In genomic region chr13:45405194-45405810, GRCm38 (mm10) we compare ENCODE assay signal across 31 mouse cellular contexts. TPM values are rescaled to one million over a fixed set of nuclear protein-coding genes. Genes with fewer than 3 reads are reported as not detected.
DNase-seq lines count a peak whose midpoint lies in the region; ATAC-seq and TF ChIP-seq lines count a peak whose summit lies in the region.
"Had no signal": no experiment of that assay in that cellular context is flagged by ENCODE, and none has a peak within 500 bp of the region (broad histone marks: within the 10 kb centered on the region; RNA-seq: fewer than 3 reads in every experiment).

No protein-coding gene starts in this region.

- 92% methylated on average over 6 of the region's 6 CpGs for WGBS in midbrain, embryonic 11.5 days
- 93% methylated on average over 6 of the region's 6 CpGs for WGBS in midbrain, embryonic 13.5 days
- WGBS in liver, embryonic 14.5 days (ENCODE audit: insufficient replicate concordance), result 21% methylated on average over 6 of the region's 6 CpGs
- WGBS in forebrain, embryonic 10.5 days, result 94% methylated on average over 6 of the region's 6 CpGs

- TF ChIP-seq EP300 in liver, embryonic 14.5 days (IDR thresholded peaks at IDR 0.05; ENCODE audit: low read depth), result peak; percentile 60

- no peaks in the 10 kb centered on the region for H3K4me1 ChIP-seq in midbrain, embryonic 11.5 days (ENCODE audit: control insufficient read depth, insufficient read depth, low read length)
- H3K4me1 ChIP-seq in midbrain, embryonic 13.5 days (replicated peaks), result no peaks in the 10 kb centered on the region
- H3K4me1 ChIP-seq in liver, embryonic 14.5 days (replicated peaks; ENCODE audit: control insufficient read depth in 2 of 2, insufficient read depth in 2 of 2, low read length in 1 of 2), result peaks cover 51 to 61% of the 10 kb centered on the region in 2 experiments
- H3K4me1 ChIP-seq in forebrain, embryonic 10.5 days, result peaks cover 23% of the 10 kb centered on the region
- H3K4me1 ChIP-seq: forebrain, embryonic 15.5 days; neural tube, embryonic 12.5 days had no signal

- TF ChIP-seq CTCF in liver, embryonic 14.5 days (IDR thresholded peaks at IDR 0.05; ENCODE audit: low read depth), result no peak

- H3K4me2 ChIP-seq in midbrain, embryonic 11.5 days, result no peak overlapping the region
- H3K4me2 ChIP-seq in midbrain, embryonic 13.5 days (replicated peaks), result no peak overlapping the region
- H3K4me2 ChIP-seq in liver, embryonic 14.5 days (ENCODE audit: low read depth), result peak overlapping the region; percentile 63
- H3K4me2 ChIP-seq: embryonic facial prominence, embryonic 12.5 days; forebrain, embryonic 15.5 days; neural tube, embryonic 12.5 days had no signal

- H3K27me3 ChIP-seq in midbrain, embryonic 11.5 days (ENCODE audit: control insufficient read depth, insufficient read depth, low read length), result no peaks in the 10 kb centered on the region
- H3K27me3 ChIP-seq in midbrain, embryonic 13.5 days, result no peaks in the 10 kb centered on the region
- H3K27me3 ChIP-seq in liver, embryonic 14.5 days (ENCODE audit: control insufficient read depth, insufficient read depth, low read length), result no peaks in the 10 kb centered on the region
- H3K27me3 ChIP-seq in forebrain, embryonic 10.5 days (ENCODE audit: poor library complexity, severe bottlenecking), result no peaks in the 10 kb centered on the region
- H3K27me3 ChIP-seq: embryonic facial prominence, embryonic 12.5 days; forebrain, embryonic 15.5 days; neural tube, embryonic 12.5 days had no signal

- no peak for ATAC-seq in midbrain, embryonic 11.5 days (ENCODE audit: low FRiP score)
- no peak for ATAC-seq in midbrain, embryonic 13.5 days
- ATAC-seq in erythroid progenitor cell, adult 5-6 weeks (replicated peaks; ENCODE audit: low FRiP score, poor library complexity, severe bottlenecking), result peak; percentile 43
- ATAC-seq in liver, embryonic 14.5 days (ENCODE audit: insufficient read depth), result peak; percentile 52
- peak; percentile 54 for ATAC-seq in megakaryocyte-erythroid progenitor cell, adult 5-6 weeks (replicated peaks; ENCODE audit: low FRiP score, low TSS enrichment, poor library complexity, severe bottlenecking)
- ATAC-seq: activated CD4-positive, CD25-positive, alpha-beta regulatory T cell, adult 4 months; forebrain, embryonic 15.5 days; hindbrain, embryonic 16.5 days had no signal

- H3K27ac ChIP-seq in midbrain, embryonic 11.5 days (ENCODE audit: low read depth, low read length), result no peak overlapping the region
- no peak overlapping the region for H3K27ac ChIP-seq in midbrain, embryonic 13.5 days
- H3K27ac ChIP-seq in liver, embryonic 14.5 days, result peak overlapping the region; percentile 92
- H3K27ac ChIP-seq in forebrain, embryonic 10.5 days, result no peak overlapping the region
- H3K27ac ChIP-seq: embryonic facial prominence, embryonic 12.5 days; forebrain, embryonic 15.5 days; gastrocnemius, adult 2 months; kidney, postnatal 0 days; macrophage; midbrain, embryonic 10.5 days; neural tube, embryonic 12.5 days had no signal

- DNase-seq in midbrain, embryonic 11.5 days (ENCODE audit: low spot score, missing footprints), result peak; percentile 73
- peak; percentile 49 to 56 (median 52) for DNase-seq in liver, embryonic 14.5 days (ENCODE audit: low read depth in 3 of 3, low spot score in 3 of 3)
- no peak for DNase-seq in kidney, postnatal 14 days
- DNase-seq in forebrain, embryonic 10.5 days (ENCODE audit: extremely low spot score, low spot score), result no peak
- DNase-seq in kidney, postnatal 25 days, result no peak
- DNase-seq: adrenal gland, adult 2 months; adrenal gland, postnatal 36 days; B cell, adult 2 months; cerebellum, adult 8-10 months; cerebellum, postnatal 25 days; gastrocnemius, adult 2 months; gastrocnemius, postnatal 36 days; heart, adult 18-20 months; heart, postnatal 14 days; kidney, adult 18-20 months; layer of hippocampus, adult 9-11 months; lung, postnatal 10 days; right cerebral cortex, postnatal 4 days; thymus, postnatal 4 days had no signal

- 0 out of 2 replicates have a peak, but pooled peaks cover 6% of the 10 kb centered on the region for H3K36me3 ChIP-seq in midbrain, embryonic 11.5 days (ENCODE audit: control insufficient read depth, insufficient read depth, low read length)
- peaks cover 30% of the 10 kb centered on the region for H3K36me3 ChIP-seq in midbrain, embryonic 13.5 days
- H3K36me3 ChIP-seq in liver, embryonic 14.5 days (replicated peaks; ENCODE audit: control insufficient read depth, insufficient read depth, low read depth), result peaks cover 57% of the 10 kb centered on the region
- H3K36me3 ChIP-seq in forebrain, embryonic 10.5 days (replicated peaks), result peaks cover 61% of the 10 kb centered on the region

- H3K9me3 ChIP-seq in midbrain, embryonic 11.5 days (ENCODE audit: control insufficient read depth, low read length), result no peaks in the 10 kb centered on the region
- H3K9me3 ChIP-seq in midbrain, embryonic 13.5 days, result no peaks in the 10 kb centered on the region
- no peaks in the 10 kb centered on the region for H3K9me3 ChIP-seq in liver, embryonic 14.5 days (ENCODE audit: control insufficient read depth, low read length)
- H3K9me3 ChIP-seq in forebrain, embryonic 10.5 days, result 0 out of 2 replicates have a peak, but pooled peaks cover 2% of the 10 kb centered on the region
- H3K9me3 ChIP-seq: embryonic facial prominence, embryonic 12.5 days; forebrain, embryonic 15.5 days; midbrain, embryonic 10.5 days; neural tube, embryonic 12.5 days had no signal

- H3K9ac ChIP-seq in midbrain, embryonic 11.5 days (ENCODE audit: low read length), result no peak overlapping the region
- H3K9ac ChIP-seq in midbrain, embryonic 13.5 days (replicated peaks), result no peak overlapping the region
- peak overlapping the region; percentile 59 for H3K9ac ChIP-seq in liver, embryonic 14.5 days (replicated peaks)
- H3K9ac ChIP-seq: embryonic facial prominence, embryonic 12.5 days; forebrain, embryonic 15.5 days; neural tube, embryonic 12.5 days had no signal

- H3K4me3 ChIP-seq in midbrain, embryonic 11.5 days (ENCODE audit: low read depth, low read length), result no peak overlapping the region
- H3K4me3 ChIP-seq in midbrain, embryonic 13.5 days (replicated peaks), result no peak overlapping the region
- peak overlapping the region; percentile 13 to 17; a peak in 2 of 4 replicates for H3K4me3 ChIP-seq in liver, embryonic 14.5 days (ENCODE audit: insufficient read depth in 1 of 2, low read depth in 2 of 2, low read length in 2 of 2)
- H3K4me3 ChIP-seq in forebrain, embryonic 10.5 days, result no peak overlapping the region
- H3K4me3 ChIP-seq: embryonic facial prominence, embryonic 12.5 days; forebrain, embryonic 15.5 days; gastrocnemius, adult 2 months; midbrain, embryonic 10.5 days; myocyte; neural tube, embryonic 12.5 days had no signal

RNA-seq across cellular contexts. Expression of gene Mylip, which starts 15.8 kb away (rescaled TPM):
- polyA plus RNA-seq in midbrain, embryonic 11.5 days (2014; fragmentation: Nextera tagmentation; extraction: Ambion mirVana), result 3.9 and 4.3 TPM in 2 replicates
- polyA plus RNA-seq in midbrain, embryonic 13.5 days (2015; fragmentation: Nextera tagmentation; extraction: Ambion mirVana), result 3.7 TPM in 2 replicates
- total RNA-seq in erythroid progenitor cell, adult 5-6 weeks (2015; ENCODE audit: low replicate concordance), result 43.2 and 55.8 TPM in 2 replicates
- total RNA-seq in erythroid progenitor cell, adult 5-6 weeks (2017; ENCODE audit: low replicate concordance), result 30.9 and 54.2 TPM in 2 replicates
- 6.6 and 8.2 TPM in 2 replicates for polyA plus RNA-seq in liver, embryonic 14.5 days (2012; rRNA removed)
- polyA plus RNA-seq in liver, embryonic 14.5 days (2014; fragmentation: Nextera tagmentation; extraction: Ambion mirVana), result 3.2 and 3.3 TPM in 2 replicates
- total RNA-seq in megakaryocyte-erythroid progenitor cell, adult 5-6 weeks (2014; fragmentation: Nextera tagmentation), result 7.4 and 9.0 TPM in 2 replicates
- total RNA-seq in megakaryocyte-erythroid progenitor cell, adult 5-6 weeks (2017), result 7.8 and 8.0 TPM in 2 replicates
- polyA plus RNA-seq in forebrain, embryonic 10.5 days (2016; fragmentation: Nextera tagmentation; extraction: Ambion mirVana), result 4.1 and 4.9 TPM in 2 replicates

Comparison
In these comparisons a context has a peak if more than half of its experiments do, and no peak if none do; other contexts are left out.
1. ATAC-seq: peak in erythroid progenitor cell, adult 5-6 weeks (single experiment), liver, embryonic 14.5 days (single experiment) and megakaryocyte-erythroid progenitor cell, adult 5-6 weeks (single experiment); none in midbrain, embryonic 11.5 days (single experiment) and midbrain, embryonic 13.5 days (single experiment).
2. DNase-seq: peak in midbrain, embryonic 11.5 days (single experiment) and liver, embryonic 14.5 days (3 of 3); none in kidney, postnatal 14 days (single experiment), forebrain, embryonic 10.5 days (single experiment) and kidney, postnatal 25 days (0 of 2).
3. H3K4me3 ChIP-seq: peak in liver, embryonic 14.5 days (2 of 2); none in midbrain, embryonic 11.5 days (single experiment), midbrain, embryonic 13.5 days (single experiment) and forebrain, embryonic 10.5 days (single experiment).